ENCODE assay signal across 8 mouse cellular contexts in genomic region chr11:23894141-23895059, GRCm38 (mm10). TPM values are rescaled to one million over a fixed set of nuclear protein-coding genes. Genes with fewer than 3 reads are reported as not detected.
DNase-seq lines count a peak whose midpoint lies in the region; ATAC-seq and TF ChIP-seq lines count a peak whose summit lies in the region.

No protein-coding gene starts in this region.

- peak overlapping the region; percentile 88 for H3K27ac ChIP-seq in lung, postnatal 0 days (ENCODE audit: low read length)
- peak overlapping the region; percentile 93 for H3K27ac ChIP-seq in embryonic facial prominence, embryonic 12.5 days
- H3K27ac ChIP-seq in hindbrain, postnatal 0 days: peak overlapping the region; percentile 94
- H3K27ac ChIP-seq in stomach, embryonic 14.5 days (ENCODE audit: low read length): peak overlapping the region; percentile 90; the same call in 1 of the 2 replicates

- peak overlapping the region; percentile 84 for H3K9ac ChIP-seq in lung, postnatal 0 days (replicated peaks; ENCODE audit: low read depth)
- peak overlapping the region; percentile 82 for H3K9ac ChIP-seq in embryonic facial prominence, embryonic 12.5 days
- peak overlapping the region; percentile 91 for H3K9ac ChIP-seq in hindbrain, postnatal 0 days (replicated peaks; ENCODE audit: low read length)
- H3K9ac ChIP-seq in stomach, embryonic 14.5 days (replicated peaks; ENCODE audit: low read depth, low read length): peak overlapping the region; percentile 64

- H3K4me3 ChIP-seq in lung, postnatal 0 days (ENCODE audit: low read depth, low read length): peak overlapping the region; percentile 96
- H3K4me3 ChIP-seq in embryonic facial prominence, embryonic 12.5 days: peak overlapping the region; percentile 96
- peak overlapping the region; percentile 97 for H3K4me3 ChIP-seq in hindbrain, postnatal 0 days (ENCODE audit: low read length)
- H3K4me3 ChIP-seq in megakaryocyte, embryonic 14.5 days (replicated peaks): peak overlapping the region; percentile 100
- peak overlapping the region; percentile 79 for H3K4me3 ChIP-seq in stomach, embryonic 14.5 days (ENCODE audit: low read depth, low read length)

- no peaks in the 10 kb centered on the region for H3K27me3 ChIP-seq in lung, postnatal 0 days (replicated peaks; ENCODE audit: insufficient read depth, low read length)
- no peaks in the 10 kb centered on the region for H3K27me3 ChIP-seq in embryonic facial prominence, embryonic 12.5 days
- H3K27me3 ChIP-seq in hindbrain, postnatal 0 days (ENCODE audit: insufficient read depth, low read length): no peaks in the 10 kb centered on the region
- no peaks in the 10 kb centered on the region for H3K27me3 ChIP-seq in megakaryocyte, embryonic 14.5 days (replicated peaks)
- H3K27me3 ChIP-seq in stomach, embryonic 14.5 days (ENCODE audit: control insufficient read depth, insufficient read depth, low read length): no peaks in the 10 kb centered on the region

- H3K4me2 ChIP-seq in lung, postnatal 0 days (replicated peaks; ENCODE audit: low read depth, low read length): peak overlapping the region; percentile 89
- H3K4me2 ChIP-seq in embryonic facial prominence, embryonic 12.5 days (replicated peaks): peak overlapping the region; percentile 65
- peak overlapping the region; percentile 80 for H3K4me2 ChIP-seq in hindbrain, postnatal 0 days (ENCODE audit: low read depth, low read length)
- peak overlapping the region; percentile 59 for H3K4me2 ChIP-seq in stomach, embryonic 14.5 days (replicated peaks; ENCODE audit: low read depth, low read length)

- H3K36me3 ChIP-seq in lung, postnatal 0 days (ENCODE audit: insufficient read depth, low read length): 0 out of 2 replicates have a peak, but pooled peaks cover 5% of the 10 kb centered on the region
- H3K36me3 ChIP-seq in embryonic facial prominence, embryonic 12.5 days: 0 out of 2 replicates have a peak, but pooled peaks cover 5% of the 10 kb centered on the region
- H3K36me3 ChIP-seq in hindbrain, postnatal 0 days (ENCODE audit: insufficient read depth, low read length): 0 out of 2 replicates have a peak, but pooled peaks cover 2% of the 10 kb centered on the region
- peaks cover 26% of the 10 kb centered on the region for H3K36me3 ChIP-seq in megakaryocyte, embryonic 14.5 days (replicated peaks; ENCODE audit: low read length)
- H3K36me3 ChIP-seq in stomach, embryonic 14.5 days (ENCODE audit: control insufficient read depth, insufficient read depth, low read length): no peaks in the 10 kb centered on the region

- no peak for TF ChIP-seq EP300 in lung, postnatal 0 days (IDR thresholded peaks at IDR 0.05)

- no peaks in the 10 kb centered on the region for H3K9me3 ChIP-seq in lung, postnatal 0 days (ENCODE audit: low read length)
- H3K9me3 ChIP-seq in embryonic facial prominence, embryonic 12.5 days: no peaks in the 10 kb centered on the region
- H3K9me3 ChIP-seq in hindbrain, postnatal 0 days (ENCODE audit: low read length): no peaks in the 10 kb centered on the region
- peaks cover 2% of the 10 kb centered on the region; the same call in 1 of the 2 replicates for H3K9me3 ChIP-seq in megakaryocyte, embryonic 14.5 days
- H3K9me3 ChIP-seq in stomach, embryonic 14.5 days (ENCODE audit: control insufficient read depth, low read depth, low read length): no peaks in the 10 kb centered on the region

- no peaks in the 10 kb centered on the region for H3K4me1 ChIP-seq in lung, postnatal 0 days (ENCODE audit: insufficient read depth, low read depth, low read length)
- 0 out of 2 replicates have a peak, but pooled peaks cover 3% of the 10 kb centered on the region for H3K4me1 ChIP-seq in embryonic facial prominence, embryonic 12.5 days
- peaks cover 3% of the 10 kb centered on the region; the same call in 1 of the 2 replicates for H3K4me1 ChIP-seq in hindbrain, postnatal 0 days (ENCODE audit: insufficient read depth, low read length)
- peaks cover 10% of the 10 kb centered on the region; the same call in 1 of the 2 replicates for H3K4me1 ChIP-seq in megakaryocyte, embryonic 14.5 days
- H3K4me1 ChIP-seq in stomach, embryonic 14.5 days (ENCODE audit: control insufficient read depth, insufficient read depth, low read length): no peaks in the 10 kb centered on the region

- peak; percentile 31 for DNase-seq in adrenal gland, postnatal 10 days
- DNase-seq in adrenal gland, postnatal 14 days: no peak
- peak; percentile 11 for DNase-seq in lung, postnatal 0 days (ENCODE audit: low spot score)
- DNase-seq in lung, postnatal 36 days: no peak
- peak; percentile 28 for DNase-seq in hindbrain, postnatal 0 days (ENCODE audit: low spot score)

- ATAC-seq in lung, postnatal 0 days: peak; percentile 76
- peak; percentile 83 for ATAC-seq in embryonic facial prominence, embryonic 12.5 days (ENCODE audit: insufficient number of reproducible peaks, insufficient read depth, low FRiP score, low TSS enrichment)
- ATAC-seq in hindbrain, postnatal 0 days: peak; percentile 87
- peak; percentile 80 for ATAC-seq in stomach, embryonic 14.5 days (ENCODE audit: insufficient number of reproducible peaks, insufficient read depth, low FRiP score, low read depth)

- WGBS in lung, postnatal 0 days: under 1% methylated on average over 45 of the region's 48 CpGs
- under 1% methylated on average over 39 of the region's 48 CpGs for WGBS in embryonic facial prominence, embryonic 12.5 days
- WGBS in hindbrain, postnatal 0 days: under 1% methylated on average over 46 of the region's 48 CpGs
- WGBS in stomach, embryonic 14.5 days: under 1% methylated on average over 47 of the region's 48 CpGs

- no peak for TF ChIP-seq CTCF in lung, postnatal 0 days (IDR thresholded peaks at IDR 0.05)
- TF ChIP-seq CTCF in hindbrain, postnatal 0 days (IDR thresholded peaks at IDR 0.05; ENCODE audit: low read depth): no peak

RNA-seq across cellular contexts. Expression of gene Papolg, which starts 0.7 kb away (rescaled TPM):
- total RNA-seq in adrenal gland, postnatal 10 days (2021): 10 to 100 TPM in 1 of 2 experiments, 1 to 10 TPM in 1; 9.8 to 11.1 TPM
- 10.7 and 13.0 TPM in 2 replicates for total RNA-seq in adrenal gland, postnatal 14 days (2021)
- polyA plus RNA-seq in lung, postnatal 0 days (2015; fragmentation: Nextera tagmentation; extraction: Ambion mirVana): 7.3 and 7.4 TPM in 2 replicates
- 21.3 and 22.8 TPM in 2 replicates for polyA plus RNA-seq in embryonic facial prominence, embryonic 12.5 days (2016; fragmentation: Nextera tagmentation; extraction: Ambion mirVana)
- 13.4 and 14.0 TPM in 2 replicates for total RNA-seq in hindbrain, postnatal 0 days (2014; rRNA removed)
- polyA plus RNA-seq in hindbrain, postnatal 0 days (2015; fragmentation: Nextera tagmentation; extraction: Ambion mirVana): 8.0 and 9.3 TPM in 2 replicates
- 0.39 and 0.91 TPM in 2 replicates for polyA plus RNA-seq in megakaryocyte, embryonic 14.5 days (2012; ENCODE audit: insufficient read depth, low replicate concordance)
- polyA plus RNA-seq in stomach, embryonic 14.5 days (2014; fragmentation: Nextera tagmentation; extraction: Ambion mirVana): 15.8 and 16.3 TPM in 2 replicates

Comparison
In these comparisons a context has a peak if more than half of its experiments do, and no peak if none do; other contexts are left out.
1. DNase-seq: peak in adrenal gland, postnatal 10 days (single experiment), lung, postnatal 0 days (single experiment) and hindbrain, postnatal 0 days (single experiment); none in adrenal gland, postnatal 14 days (single experiment) and lung, postnatal 36 days (single experiment).
2. Peak in every context shown above with its lines, with median percentiles within 50 percentile points of each other: ATAC-seq, H3K27ac ChIP-seq, H3K4me2 ChIP-seq, H3K4me3 ChIP-seq and H3K9ac ChIP-seq.